ENCODE assay signal across 19 mouse cellular contexts in genomic region chr7:89400721-89401120, GRCm38 (mm10). TPM values are rescaled to one million over a fixed set of nuclear protein-coding genes. Genes with fewer than 3 reads are reported as not detected.
"Had no signal": no experiment of that assay in that cellular context is flagged by ENCODE, and none has a peak within 500 bp of the region (broad histone marks: within the 10 kb centered on the region; RNA-seq: fewer than 3 reads in every experiment).

No protein-coding gene starts in this region.

- ATAC-seq: inflammation-experienced regulatory T-cells, adult 6 months; intestine, embryonic 16.5 days; liver, postnatal 0 days; lung, postnatal 0 days; midbrain, embryonic 13.5 days had no signal

- DNase-seq: kidney, postnatal 14 days; left cerebral cortex, postnatal 4 days; liver, postnatal 0 days; lung, embryonic 14.5 days; retina, postnatal 1 day; right cerebral cortex, postnatal 25 days; spleen, adult 18-20 months; thymus, postnatal 25 days had no signal

- H3K9me3 ChIP-seq: limb, embryonic 12.5 days; limb, embryonic 15.5 days; midbrain, embryonic 13.5 days; neural tube, embryonic 12.5 days; stomach, embryonic 15.5 days had no signal

- H3K36me3 ChIP-seq: limb, embryonic 12.5 days; limb, embryonic 15.5 days; midbrain, embryonic 13.5 days; neural tube, embryonic 12.5 days; stomach, embryonic 15.5 days had no signal

- H3K27me3 ChIP-seq: neural tube, embryonic 12.5 days; stomach, embryonic 15.5 days had no signal

- H3K4me1 ChIP-seq: stomach, embryonic 15.5 days had no signal

- H3K27ac ChIP-seq: limb, embryonic 12.5 days; limb, embryonic 15.5 days; liver, embryonic 14.5 days; macrophage; midbrain, embryonic 13.5 days; neural tube, embryonic 12.5 days; stomach, embryonic 15.5 days had no signal

- H3K4me3 ChIP-seq: limb, embryonic 12.5 days; limb, embryonic 15.5 days; midbrain, embryonic 13.5 days; neural tube, embryonic 12.5 days; stomach, embryonic 15.5 days had no signal

- H3K9ac ChIP-seq: limb, embryonic 12.5 days; limb, embryonic 15.5 days; liver, embryonic 14.5 days; liver, postnatal 0 days; lung, embryonic 14.5 days; midbrain, embryonic 13.5 days; neural tube, embryonic 12.5 days; stomach, embryonic 15.5 days had no signal

- H3K4me2 ChIP-seq: limb, embryonic 12.5 days; limb, embryonic 15.5 days; liver, embryonic 11.5 days; lung, embryonic 14.5 days; midbrain, embryonic 13.5 days; neural tube, embryonic 12.5 days; stomach, embryonic 15.5 days had no signal

RNA-seq across cellular contexts. Expression of gene Fzd4, which starts 3.4 kb away (rescaled TPM):
- polyA plus RNA-seq: inflammation-experienced regulatory T-cells, adult 6 months had no signal
